Mouse (Mus musculus): ENCODE measurements at regions not wholly inside any gene's neighbourhood (a gene's known extent, or its start where the extent isn't known, plus 50 kb on each side); places are given as distances from the start of the nearest gene placed in this dataset.

DNA sequence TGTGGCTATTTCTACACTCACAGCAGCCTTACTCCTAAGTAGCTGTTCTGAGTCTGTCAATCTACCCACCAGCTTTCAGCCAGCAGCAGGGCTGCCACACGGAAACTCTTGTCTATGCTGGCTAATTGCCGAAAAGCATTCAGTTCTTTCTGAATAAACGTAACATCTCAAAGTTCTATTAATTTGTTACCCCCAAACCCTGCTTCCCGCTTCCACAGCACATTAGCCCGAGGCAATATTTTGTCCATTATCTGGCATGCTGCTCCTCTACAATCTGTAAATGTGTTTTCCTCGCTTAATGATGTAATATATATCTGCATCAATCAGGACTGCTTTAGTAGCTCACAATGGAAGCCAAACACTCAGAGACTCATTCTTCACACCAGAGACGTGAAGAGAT, 224.2 kb upstream of the Meis2 start:
- TF ChIP-seq CTCF (IDR thresholded peaks at IDR 0.05; ENCODE audit: borderline replicate concordance, extremely low read depth, insufficient read depth, insufficient read length) (no peak), POLR2A (IDR thresholded peaks at IDR 0.05; ENCODE audit: borderline replicate concordance, extremely low read depth, insufficient read depth, insufficient read length, poor library complexity, severe bottlenecking) (no peak)

All from brain, embryonic 14.5 days (tissue).